Mouse (Mus musculus) embryonic fibroblast, embryonic 13.5 days (primary cell): ENCODE results near the gene Dlg1.

Experiments
- CTCF ChIP-seq: IDR thresholded peaks from 2 replicates; pipeline ENCODE4 v1.5.1; 2011; ENCODE audit warnings: mild to moderate bottlenecking, control low read depth, low read length, moderate library complexity, borderline replicate concordance; ENCODE audit not compliant: insufficient read depth
- POLR2A ChIP-seq: IDR thresholded peaks from 2 replicates; pipeline ENCODE4 v1.6.1; 2011; ENCODE audit warnings: low read depth, mild to moderate bottlenecking, control low read depth, low read length, moderate library complexity

DNA sequence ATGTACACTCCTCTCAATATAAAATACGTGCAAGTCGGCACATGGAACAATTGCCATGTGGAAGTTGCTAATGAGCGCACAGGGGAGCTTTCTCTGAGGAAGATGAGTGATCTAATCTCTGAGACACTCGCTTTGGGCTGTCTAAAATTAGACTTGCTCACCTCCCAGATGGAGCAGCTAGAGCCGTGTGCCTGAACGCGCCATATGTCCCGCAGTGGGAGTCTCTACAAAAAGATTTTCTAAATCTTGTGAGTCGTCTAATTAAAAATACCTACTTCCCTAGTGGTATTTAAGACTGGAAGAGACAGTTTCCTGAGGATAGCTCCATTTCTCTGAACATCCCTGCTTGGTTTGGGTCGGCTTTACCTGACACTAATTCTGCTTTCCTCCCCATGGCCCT is 213.1 kb downstream of the Dlg1 start:
- TF ChIP-seq POLR2A (no peak), CTCF (no peak)
